Mouse (Mus musculus): ENCODE results near the gene Gbp2b. TPM values are rescaled to one million over a fixed set of nuclear protein-coding genes. Genes with fewer than 3 reads are reported as not detected.
A peak's percentile ranks its signal among the peaks of the same experiment; 100 is the strongest.
"Not testable (repeated sequence)": the region's sequence is repeated elsewhere in the genome, so short reads cannot be mapped to it uniquely, and the experiment has no call there.

Gene Gbp2b
- polyA plus RNA-seq, 1 experiment from 2014 or later: 0.06 TPM

- not testable (repeated sequence) for H3K9me3 ChIP-seq (ENCODE audit: control insufficient read depth, low read length); H3K9ac ChIP-seq (ENCODE audit: low read depth, low read length); H3K27me3 ChIP-seq (replicated peaks; ENCODE audit: control insufficient read depth, insufficient read depth, low read length); H3K27ac ChIP-seq (replicated peaks; ENCODE audit: low read depth, low read length); H3K36me3 ChIP-seq (ENCODE audit: control insufficient read depth, insufficient read depth, low read length); H3K4me1 ChIP-seq (ENCODE audit: control insufficient read depth, insufficient read depth, low read length); ATAC-seq (ENCODE audit: low read depth); H3K4me3 ChIP-seq (ENCODE audit: low read depth, low read length); H3K4me2 ChIP-seq (ENCODE audit: low read depth, low read length)
- DNase-seq (ENCODE audit: low spot score): peak; percentile 68
- 11% methylated on average over 2 of the region's 2 CpGs for WGBS
Measured at GRCm38 (mm10) chr3:142645949-142646348, 51.3 kb downstream of the Gbp2b start.

- not testable (repeated sequence) for H3K27me3 ChIP-seq (replicated peaks; ENCODE audit: control insufficient read depth, insufficient read depth, low read length); H3K4me2 ChIP-seq (ENCODE audit: low read depth, low read length); H3K36me3 ChIP-seq (ENCODE audit: control insufficient read depth, insufficient read depth, low read length); H3K9ac ChIP-seq (ENCODE audit: low read depth, low read length); DNase-seq (ENCODE audit: low spot score); H3K4me3 ChIP-seq (ENCODE audit: low read depth, low read length); ATAC-seq (ENCODE audit: low read depth); H3K9me3 ChIP-seq (ENCODE audit: control insufficient read depth, low read length); H3K4me1 ChIP-seq (ENCODE audit: control insufficient read depth, insufficient read depth, low read length); H3K27ac ChIP-seq (replicated peaks; ENCODE audit: low read depth, low read length)
- 46% methylated on average over 5 of the region's 7 CpGs for WGBS
Measured at GRCm38 (mm10) chr3:142647836-142648235, 53.2 kb downstream of the Gbp2b start.

GRCm38 (mm10) chr3:142650205-142650604 lies 55.6 kb downstream of the Gbp2b start:
- Histone ChIP-seq H3K4me2 (ENCODE audit: low read depth, low read length) (no peak overlapping the region), H3K4me1 (ENCODE audit: control insufficient read depth, insufficient read depth, low read length) (no peaks in the 10 kb centered on the region), H3K36me3 (ENCODE audit: control insufficient read depth, insufficient read depth, low read length) (no peaks in the 10 kb centered on the region), H3K9me3 (ENCODE audit: control insufficient read depth, low read length) (no peaks in the 10 kb centered on the region), H3K27me3 (replicated peaks; ENCODE audit: control insufficient read depth, insufficient read depth, low read length) (no peaks in the 10 kb centered on the region), H3K9ac (ENCODE audit: low read depth, low read length) (no peak overlapping the region), H3K27ac (replicated peaks; ENCODE audit: low read depth, low read length) (no peak overlapping the region), H3K4me3 (ENCODE audit: low read depth, low read length) (no peak overlapping the region)
- WGBS: 38% methylated on average over 2 of the region's 2 CpGs
- ATAC-seq (ENCODE audit: low read depth) (no peak), DNase-seq (ENCODE audit: low spot score) (no peak)

GRCm38 (mm10) chr3:142664723-142665122 lies 70.1 kb downstream of the Gbp2b start:
- no peak for ATAC-seq (ENCODE audit: low read depth)

More at GRCm38 (mm10) chr3:142664723-142665122, 70.1 kb downstream of the Gbp2b start:
- WGBS: 93% methylated on average over 8 of the region's 8 CpGs
- H3K36me3 ChIP-seq (ENCODE audit: control insufficient read depth, insufficient read depth, low read length): no peaks in the 10 kb centered on the region
- H3K9me3 ChIP-seq (ENCODE audit: control insufficient read depth, low read length): no peaks in the 10 kb centered on the region
- no peak overlapping the region for H3K9ac ChIP-seq (ENCODE audit: low read depth, low read length)
- no peak overlapping the region for H3K4me3 ChIP-seq (ENCODE audit: low read depth, low read length)
- H3K27me3 ChIP-seq (replicated peaks; ENCODE audit: control insufficient read depth, insufficient read depth, low read length): no peaks in the 10 kb centered on the region
- H3K4me2 ChIP-seq (ENCODE audit: low read depth, low read length): no peak overlapping the region
- no peak overlapping the region for H3K27ac ChIP-seq (replicated peaks; ENCODE audit: low read depth, low read length)
- DNase-seq (ENCODE audit: low spot score): no peak
- no peaks in the 10 kb centered on the region for H3K4me1 ChIP-seq (ENCODE audit: control insufficient read depth, insufficient read depth, low read length)

Small RNAs within 50 kb of the gene (microRNA-seq; reads per million reads assigned to microRNA genes)
- not detected for gene Mir6381 (ENCODE audit: borderline number of aligned reads)

Other genes with a start within 250 kb of the Gbp2b start
- gene Pdlim5, start 199.2 kb upstream of the Gbp2b start, polyA plus RNA-seq (2014; fragmentation: Nextera tagmentation; extraction: Ambion mirVana): 63.6 and 84.5 TPM in 2 replicates
- 0.17 TPM in 1 of 2 replicates, not detected in the other for gene Gbp5, start 100.9 kb upstream of the Gbp2b start, polyA plus RNA-seq (2014; fragmentation: Nextera tagmentation; extraction: Ambion mirVana)
- 3.9 and 4.4 TPM in 2 replicates for gene Gbp7, start 64.5 kb upstream of the Gbp2b start, polyA plus RNA-seq (2014; fragmentation: Nextera tagmentation; extraction: Ambion mirVana)
- gene Gbp3, start 34.8 kb upstream of the Gbp2b start, polyA plus RNA-seq (2014; fragmentation: Nextera tagmentation; extraction: Ambion mirVana): 1.7 and 1.9 TPM in 2 replicates
- gene Gbp2, start 25.8 kb downstream of the Gbp2b start, polyA plus RNA-seq (2014; fragmentation: Nextera tagmentation; extraction: Ambion mirVana): 1.6 and 1.8 TPM in 2 replicates
- 14.9 and 18.7 TPM in 2 replicates for gene Kyat3, start 106.2 kb downstream of the Gbp2b start, polyA plus RNA-seq (2014; fragmentation: Nextera tagmentation; extraction: Ambion mirVana)
- gene Gtf2b, start 170.2 kb downstream of the Gbp2b start, polyA plus RNA-seq (2014; fragmentation: Nextera tagmentation; extraction: Ambion mirVana): 77.7 and 80.0 TPM in 2 replicates